Mouse (Mus musculus): ENCODE data around the gene Hoxb8. TPM values are rescaled to one million over a fixed set of nuclear protein-coding genes. Genes with fewer than 3 reads are reported as not detected.

Gene Hoxb8
- polyA plus RNA-seq, 1 experiment from 2014 or later: 1.0 TPM

DNA sequence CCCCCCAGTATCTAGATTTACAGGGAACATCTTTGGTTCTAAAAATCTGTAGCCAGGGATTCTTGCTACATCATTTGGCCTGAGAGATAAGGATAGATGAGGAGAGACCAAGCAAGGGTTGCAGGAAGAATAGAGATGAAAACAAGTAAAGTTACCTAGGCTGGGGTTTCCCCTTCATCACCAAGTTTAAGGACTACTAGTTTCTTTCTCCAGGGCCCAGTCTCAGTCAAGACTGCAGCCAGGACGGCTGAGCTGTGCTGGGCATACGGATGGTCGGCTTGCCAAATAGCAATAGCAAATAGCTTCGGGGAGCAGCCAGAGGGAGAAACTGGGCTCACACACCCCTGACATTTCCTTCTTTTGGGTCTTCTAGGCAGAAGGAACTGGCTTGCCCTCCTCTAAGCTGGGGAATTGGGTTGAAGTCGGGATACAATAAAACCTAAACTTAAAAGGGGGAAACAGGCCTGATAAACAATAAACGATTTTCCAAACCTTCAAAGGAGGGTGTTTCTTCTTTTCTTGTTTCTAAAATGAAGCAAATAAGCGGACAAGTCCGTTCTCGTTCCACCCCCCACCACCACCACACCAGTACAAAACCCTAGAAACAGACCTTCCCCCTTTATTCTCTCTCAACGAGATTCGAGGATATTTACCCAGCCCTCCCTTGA, 16.4 kb downstream of the Hoxb8 start:
- ATAC-seq: no peak
- WGBS: 45% methylated on average over 11 of the region's 11 CpGs
- no peak overlapping the region for H3K9ac ChIP-seq (ENCODE audit: low read depth, low read length)
- H3K4me2 ChIP-seq (replicated peaks; ENCODE audit: low read depth): peak overlapping the region; percentile 82
- H3K4me1 ChIP-seq (replicated peaks; ENCODE audit: control insufficient read depth, insufficient read depth, low read length): no peaks in the 10 kb centered on the region; the same call in 1 of the 2 replicates
- H3K27me3 ChIP-seq (replicated peaks; ENCODE audit: control insufficient read depth, insufficient read depth, low read length): peaks cover 84% of the 10 kb centered on the region
- no peaks in the 10 kb centered on the region for H3K9me3 ChIP-seq (ENCODE audit: control insufficient read depth)
- no peak overlapping the region for H3K27ac ChIP-seq (ENCODE audit: low read depth, low read length)
- no peak for TF ChIP-seq CTCF (IDR thresholded peaks at IDR 0.05; ENCODE audit: low read depth)
- no peaks in the 10 kb centered on the region for H3K36me3 ChIP-seq (ENCODE audit: control insufficient read depth, insufficient read depth)
- H3K4me3 ChIP-seq (ENCODE audit: low read depth, low read length): peak overlapping the region; percentile 53; the same call in 1 of the 2 replicates

DNA sequence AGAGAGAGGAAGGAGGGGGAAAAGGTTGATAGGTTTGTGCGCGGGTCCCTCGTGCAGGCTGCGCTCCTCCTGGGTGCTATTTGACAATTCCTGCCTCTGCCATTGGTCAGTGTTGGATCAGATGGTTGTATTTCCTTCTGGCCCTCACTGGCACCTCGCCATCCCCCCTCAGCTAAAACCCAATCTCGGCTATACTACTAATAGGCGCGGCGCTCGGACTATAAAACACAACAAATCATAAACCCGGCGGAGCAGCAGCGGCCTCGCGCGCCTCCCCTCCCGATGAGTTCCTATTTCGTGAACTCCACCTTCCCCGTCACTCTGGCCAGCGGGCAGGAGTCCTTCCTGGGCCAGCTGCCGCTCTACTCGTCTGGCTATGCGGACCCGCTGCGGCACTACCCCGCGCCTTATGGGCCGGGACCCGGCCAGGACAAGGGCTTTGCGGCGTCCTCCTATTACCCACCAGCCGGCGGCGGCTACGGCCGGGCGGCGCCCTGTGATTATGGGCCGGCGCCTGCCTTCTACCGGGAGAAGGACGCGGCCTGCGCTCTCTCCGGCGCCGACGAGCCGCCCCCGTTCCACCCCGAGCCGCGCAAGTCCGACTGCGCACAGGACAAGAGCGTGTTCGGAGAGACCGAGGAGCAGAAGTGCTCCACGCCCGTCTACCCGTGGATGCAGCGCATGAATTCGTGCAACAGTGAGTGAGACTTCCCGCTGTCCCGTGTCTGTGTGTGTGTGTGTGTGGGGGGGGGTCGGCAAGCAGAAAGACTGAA, 17.4 kb downstream of the Hoxb8 start:
- Histone ChIP-seq H3K4me3 (ENCODE audit: low read depth, low read length) (peak overlapping the region; percentile 53), H3K4me2 (replicated peaks; ENCODE audit: low read depth) (peak overlapping the region; percentile 82), H3K4me1 (replicated peaks; ENCODE audit: control insufficient read depth, insufficient read depth, low read length) (no peaks in the 10 kb centered on the region; the same call in 1 of the 2 replicates), H3K27me3 (replicated peaks; ENCODE audit: control insufficient read depth, insufficient read depth, low read length) (peaks cover 89% of the 10 kb centered on the region), H3K36me3 (ENCODE audit: control insufficient read depth, insufficient read depth) (no peaks in the 10 kb centered on the region), H3K9me3 (ENCODE audit: control insufficient read depth) (no peaks in the 10 kb centered on the region), H3K27ac (ENCODE audit: low read depth, low read length) (peak overlapping the region; percentile 60), H3K9ac (ENCODE audit: low read depth, low read length) (peak overlapping the region; percentile 70)
- 0 out of 2 replicates have a peak, but pooled peaks have one; percentile 17 for ATAC-seq
- no peak for TF ChIP-seq CTCF (IDR thresholded peaks at IDR 0.05; ENCODE audit: low read depth)
- WGBS: under 1% methylated on average over 65 of the region's 66 CpGs

DNA sequence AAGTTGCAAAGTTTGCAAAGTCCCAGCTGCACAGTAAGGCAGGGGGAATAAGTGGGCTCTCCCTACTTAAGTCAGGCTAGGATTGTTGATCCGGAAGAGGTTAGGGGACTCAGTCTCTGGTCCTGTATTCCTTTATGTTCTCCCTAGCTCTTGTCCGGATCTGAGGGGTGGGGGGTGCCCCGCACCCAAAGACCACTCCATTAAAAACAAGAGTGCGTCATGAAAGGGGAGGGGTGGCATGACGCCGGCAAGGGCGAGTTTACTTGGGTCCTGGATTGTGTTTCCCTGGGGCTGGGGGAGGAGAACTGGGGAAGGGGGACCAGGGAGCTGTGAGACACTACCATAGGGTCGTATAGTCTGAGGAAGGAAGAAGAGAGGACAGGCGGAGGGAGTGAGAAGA, 18.1 kb downstream of the Hoxb8 start:
- H3K36me3 ChIP-seq (ENCODE audit: control insufficient read depth, insufficient read depth): no peaks in the 10 kb centered on the region
- H3K4me2 ChIP-seq (replicated peaks; ENCODE audit: low read depth): peak overlapping the region; percentile 82
- ATAC-seq: no peak
- H3K4me3 ChIP-seq (ENCODE audit: low read depth, low read length): peak overlapping the region; percentile 53
- H3K9me3 ChIP-seq (ENCODE audit: control insufficient read depth): no peaks in the 10 kb centered on the region
- 8% methylated on average over 9 of the region's 9 CpGs for WGBS
- peak overlapping the region; percentile 70; the same call in 1 of the 2 replicates for H3K9ac ChIP-seq (ENCODE audit: low read depth, low read length)
- peaks cover 83% of the 10 kb centered on the region for H3K27me3 ChIP-seq (replicated peaks; ENCODE audit: control insufficient read depth, insufficient read depth, low read length)
- H3K27ac ChIP-seq (ENCODE audit: low read depth, low read length): peak overlapping the region; percentile 60; the same call in 1 of the 2 replicates
- TF ChIP-seq CTCF (IDR thresholded peaks at IDR 0.05; ENCODE audit: low read depth): no peak
- H3K4me1 ChIP-seq (replicated peaks; ENCODE audit: control insufficient read depth, insufficient read depth, low read length): no peaks in the 10 kb centered on the region; the same call in 1 of the 2 replicates

DNA sequence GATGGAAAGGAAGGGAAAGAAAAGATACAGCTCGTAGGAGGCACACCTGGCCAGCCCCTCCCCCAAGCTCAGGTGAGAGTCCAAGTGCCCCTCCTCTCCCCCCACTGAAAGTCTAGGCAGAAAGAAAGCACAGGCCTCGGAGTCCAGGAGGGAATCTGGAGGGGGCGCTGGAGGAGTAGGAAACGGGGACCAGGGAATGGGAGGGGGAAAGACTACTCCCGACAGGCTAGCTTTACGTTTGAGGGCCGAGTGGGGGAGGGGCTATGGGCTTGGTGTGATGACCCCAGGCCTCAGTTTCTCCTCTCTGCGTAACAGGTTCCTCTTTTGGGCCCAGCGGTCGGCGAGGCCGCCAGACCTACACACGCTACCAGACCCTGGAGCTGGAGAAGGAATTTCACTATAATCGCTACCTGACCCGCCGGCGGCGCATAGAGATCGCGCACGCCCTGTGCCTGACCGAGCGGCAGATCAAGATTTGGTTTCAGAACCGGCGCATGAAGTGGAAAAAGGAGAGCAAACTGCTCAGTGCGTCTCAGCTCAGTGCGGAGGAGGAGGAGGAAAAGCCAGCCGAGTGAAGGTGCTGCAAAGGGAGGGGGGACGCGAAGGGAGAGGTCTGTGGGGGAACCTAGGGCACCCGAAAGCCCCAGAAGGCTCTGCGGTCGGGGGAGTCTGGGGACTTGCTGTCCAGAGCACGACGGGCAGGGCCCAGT, 18.8 kb downstream of the Hoxb8 start:
- H3K27me3 ChIP-seq (replicated peaks; ENCODE audit: control insufficient read depth, insufficient read depth, low read length): peaks cover 78% of the 10 kb centered on the region
- H3K9ac ChIP-seq (ENCODE audit: low read depth, low read length): no peak overlapping the region
- 17% methylated on average over 31 of the region's 35 CpGs for WGBS
- no peaks in the 10 kb centered on the region; the same call in 1 of the 2 replicates for H3K4me1 ChIP-seq (replicated peaks; ENCODE audit: control insufficient read depth, insufficient read depth, low read length)
- H3K27ac ChIP-seq (ENCODE audit: low read depth, low read length): 0 out of 2 replicates have a peak overlapping the region, but pooled peaks have one; percentile 60
- TF ChIP-seq CTCF (IDR thresholded peaks at IDR 0.05; ENCODE audit: low read depth): 0 out of 2 replicates have a peak, but pooled peaks have one; percentile 9
- peak overlapping the region; percentile 53 for H3K4me3 ChIP-seq (ENCODE audit: low read depth, low read length)
- no peak for ATAC-seq
- no peaks in the 10 kb centered on the region for H3K9me3 ChIP-seq (ENCODE audit: control insufficient read depth)
- no peaks in the 10 kb centered on the region for H3K36me3 ChIP-seq (ENCODE audit: control insufficient read depth, insufficient read depth)
- H3K4me2 ChIP-seq (replicated peaks; ENCODE audit: low read depth): peak overlapping the region; percentile 82

DNA sequence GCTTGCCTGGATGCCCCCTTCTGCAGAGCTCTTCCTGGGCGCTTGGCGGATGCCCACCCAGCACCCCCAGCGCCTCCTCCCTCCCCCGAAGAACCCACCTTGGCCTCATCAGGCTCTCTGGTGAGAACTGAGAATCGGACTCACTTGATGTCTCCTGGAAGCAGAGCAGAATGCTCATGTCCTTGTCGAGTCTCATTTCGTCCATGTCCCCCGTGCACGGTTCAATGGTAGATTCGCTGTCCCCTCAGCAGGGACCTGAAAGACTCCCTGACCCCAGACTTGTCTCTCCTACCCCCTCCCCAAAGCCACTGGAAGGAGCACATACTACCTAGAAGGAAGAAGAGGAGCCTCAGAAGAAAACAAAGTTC, 19.3 kb downstream of the Hoxb8 start:
- H3K27ac ChIP-seq (ENCODE audit: low read depth, low read length): no peak overlapping the region
- peaks cover 76% of the 10 kb centered on the region for H3K27me3 ChIP-seq (replicated peaks; ENCODE audit: control insufficient read depth, insufficient read depth, low read length)
- no peak overlapping the region for H3K9ac ChIP-seq (ENCODE audit: low read depth, low read length)
- ATAC-seq: no peak
- peak overlapping the region; percentile 53 for H3K4me3 ChIP-seq (ENCODE audit: low read depth, low read length)
- peak overlapping the region; percentile 82 for H3K4me2 ChIP-seq (replicated peaks; ENCODE audit: low read depth)
- H3K4me1 ChIP-seq (replicated peaks; ENCODE audit: control insufficient read depth, insufficient read depth, low read length): no peaks in the 10 kb centered on the region; the same call in 1 of the 2 replicates
- no peaks in the 10 kb centered on the region for H3K9me3 ChIP-seq (ENCODE audit: control insufficient read depth)
- H3K36me3 ChIP-seq (ENCODE audit: control insufficient read depth, insufficient read depth): no peaks in the 10 kb centered on the region
- WGBS: 42% methylated on average over 10 of the region's 10 CpGs
- TF ChIP-seq CTCF (IDR thresholded peaks at IDR 0.05; ENCODE audit: low read depth): no peak

DNA sequence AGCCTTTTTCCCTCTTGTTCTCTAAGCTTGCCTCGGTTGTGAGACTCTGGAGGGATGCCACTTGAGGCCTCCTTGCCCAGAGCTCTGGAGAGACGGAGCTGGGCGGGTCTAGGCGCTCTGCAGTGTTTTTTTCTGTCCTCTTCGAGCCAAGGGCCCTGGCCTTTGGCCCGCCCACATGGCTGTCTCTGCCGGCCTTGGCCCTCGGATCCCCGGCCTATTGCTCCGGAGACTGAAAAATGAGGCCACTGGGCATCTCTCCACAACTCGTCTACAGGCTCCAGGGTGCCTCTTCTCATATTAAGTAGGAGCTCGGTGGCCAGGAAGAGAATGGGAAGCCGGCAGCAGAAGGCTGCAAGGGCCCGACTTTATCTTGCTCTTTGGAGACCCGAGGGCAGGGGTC, 20.1 kb downstream of the Hoxb8 start:
- H3K4me2 ChIP-seq (replicated peaks; ENCODE audit: low read depth): peak overlapping the region; percentile 63
- H3K4me1 ChIP-seq (replicated peaks; ENCODE audit: control insufficient read depth, insufficient read depth, low read length): no peaks in the 10 kb centered on the region; the same call in 1 of the 2 replicates
- no peak overlapping the region for H3K4me3 ChIP-seq (ENCODE audit: low read depth, low read length)
- H3K36me3 ChIP-seq (ENCODE audit: control insufficient read depth, insufficient read depth): no peaks in the 10 kb centered on the region
- H3K9me3 ChIP-seq (ENCODE audit: control insufficient read depth): no peaks in the 10 kb centered on the region
- H3K27ac ChIP-seq (ENCODE audit: low read depth, low read length): no peak overlapping the region
- H3K9ac ChIP-seq (ENCODE audit: low read depth, low read length): no peak overlapping the region
- no peak for TF ChIP-seq CTCF (IDR thresholded peaks at IDR 0.05; ENCODE audit: low read depth)
- WGBS: 22% methylated on average over 15 of the region's 15 CpGs
- no peak for ATAC-seq
- peaks cover 76% of the 10 kb centered on the region for H3K27me3 ChIP-seq (replicated peaks; ENCODE audit: control insufficient read depth, insufficient read depth, low read length)

Measured in intestine, postnatal 0 days (tissue).